Mouse (Mus musculus) intestine, embryonic 14.5 days (tissue): ENCODE data around the gene Fbxo42. TPM values are rescaled to one million over a fixed set of nuclear protein-coding genes. Genes with fewer than 3 reads are reported as not detected.

Experiments used
- ATAC-seq: fragments of 200-750 bp; cut with Nextera tagmentation; replicated peaks from 2 replicates; pipeline ENCODE4 v1.8.0; 2017; ENCODE audit warnings: low read depth, moderate number of reproducible peaks, moderate TSS enrichment, moderate library complexity; ENCODE audit not compliant: low FRiP score, low TSS enrichment
- DNase-seq: peaks from one replicate; pipeline ENCODE4 v3.0.0-alpha.2; 2018; ENCODE audit warnings: low spot score
- H3K27ac ChIP-seq: fragments of 300-500 bp; sonication (generic); 2 replicates; pipeline ENCODE4 v1.5.1; 2014; ENCODE audit warnings: low read depth, mild to moderate bottlenecking, control low read depth
- H3K27me3 ChIP-seq: fragments of 300-500 bp; sonication (generic); replicated peaks from 2 replicates; pipeline ENCODE4 v1.6.1; 2014; ENCODE audit warnings: low read length, control low read depth; ENCODE audit not compliant: control insufficient read depth, insufficient read depth
- H3K36me3 ChIP-seq: fragments of 300-500 bp; sonication (generic); 2 replicates; pipeline ENCODE4 v1.6.1; 2014; ENCODE audit warnings: low read length, control low read depth; ENCODE audit not compliant: control insufficient read depth, insufficient read depth
- H3K4me1 ChIP-seq: fragments of 300-500 bp; sonication (generic); replicated peaks from 2 replicates; pipeline ENCODE4 v1.6.1; 2014; ENCODE audit warnings: low read length, control low read depth, mixed read lengths; ENCODE audit not compliant: control insufficient read depth, insufficient read depth
- H3K4me2 ChIP-seq: fragments of 300-500 bp; sonication (generic); 2 replicates; pipeline ENCODE4 v1.6.1; 2014; ENCODE audit warnings: low read length
- H3K4me3 ChIP-seq: fragments of 300-500 bp; sonication (generic); 2 replicates; pipeline ENCODE4 v1.5.1; 2014; ENCODE audit warnings: low read depth, low read length, control low read depth, mixed read lengths
- H3K9ac ChIP-seq: fragments of 300-500 bp; sonication (generic); 2 replicates; pipeline ENCODE4 v1.6.1; 2014; ENCODE audit warnings: mild to moderate bottlenecking, low read length
- H3K9me3 ChIP-seq: fragments of 300-500 bp; sonication (generic); 2 replicates; pipeline ENCODE4 v1.6.1; 2016; ENCODE audit warnings: low read length, control low read depth; ENCODE audit not compliant: control insufficient read depth
- WGBS: fragments of 180-500 bp; shearing (Covaris S2); extraction: QIAGEN DNeasy Blood & Tissue Kit; methylation state at CpG from one replicate; pipeline ENCODE4 v1.1.7; 2014; 5-methylcytosine and 5-hydroxymethylcytosine counted together
- polyA plus RNA-seq: library from polyadenylated mRNA; unstranded; fragments of >200 nt; fragmentation: Nextera tagmentation; extraction: Ambion mirVana; gene quantifications from 2 replicates; pipeline ENCODE4 v1.2.1, GENCODE M21; 2014

Gene Fbxo42
- polyA plus RNA-seq = 25.9 and 26.0 TPM in 2 replicates

- H3K9me3 ChIP-seq = no peaks in the 10 kb centered on the region
- peak; percentile 85 for ATAC-seq
- 7% methylated on average over 52 of the region's 58 CpGs for WGBS
- peak within 1 kb of the TSS; percentile 68 for H3K4me3 ChIP-seq
- H3K36me3 ChIP-seq = no peaks in the 10 kb centered on the region
- H3K4me1 ChIP-seq = peaks cover 7% of the 10 kb centered on the region
- peak within 1 kb of the TSS; percentile 78 for H3K9ac ChIP-seq
- H3K27me3 ChIP-seq = no peaks in the 10 kb centered on the region
- peak within 1 kb of the TSS; percentile 97 for H3K27ac ChIP-seq
- H3K4me2 ChIP-seq = peak within 1 kb of the TSS; percentile 82
- DNase-seq = peak; percentile 97
Measured at GRCm38 (mm10) chr4:141147112-141148008, at the start of gene Fbxo42. Gene Fbxo42 (plus strand): TSS chr4:141147913.

- no peak for ATAC-seq
- WGBS = 66% methylated on average over 4 of the region's 4 CpGs
- H3K27ac ChIP-seq = no peak overlapping the region
- no peak overlapping the region for H3K4me3 ChIP-seq
- no peak overlapping the region for H3K4me2 ChIP-seq
- H3K9me3 ChIP-seq = no peaks in the 10 kb centered on the region
- no peak for DNase-seq
- no peak overlapping the region for H3K9ac ChIP-seq
- no peaks in the 10 kb centered on the region; the same call in 1 of the 2 replicates for H3K4me1 ChIP-seq
- H3K27me3 ChIP-seq = no peaks in the 10 kb centered on the region
- no peaks in the 10 kb centered on the region for H3K36me3 ChIP-seq
Measured at GRCm38 (mm10) chr4:141098935-141099334, 48.8 kb upstream of the Fbxo42 start.

- no peaks in the 10 kb centered on the region for H3K9me3 ChIP-seq
- no peak overlapping the region for H3K4me3 ChIP-seq
- no peaks in the 10 kb centered on the region; the same call in 1 of the 2 replicates for H3K4me1 ChIP-seq
- no peaks in the 10 kb centered on the region for H3K27me3 ChIP-seq
- no peak overlapping the region for H3K9ac ChIP-seq
- H3K4me2 ChIP-seq = no peak overlapping the region
- no peak for DNase-seq
- no peak for ATAC-seq
- 69% methylated on average over 5 of the region's 5 CpGs for WGBS
- no peak overlapping the region for H3K27ac ChIP-seq
- H3K36me3 ChIP-seq = no peaks in the 10 kb centered on the region
Measured at GRCm38 (mm10) chr4:141099956-141100355, 47.8 kb upstream of the Fbxo42 start.

GRCm38 (mm10) chr4:141101291-141101690 lies 46.4 kb upstream of the Fbxo42 start:
- Histone ChIP-seq H3K4me3 (no peak overlapping the region), H3K9ac (no peak overlapping the region), H3K27ac (no peak overlapping the region), H3K36me3 (no peaks in the 10 kb centered on the region), H3K4me2 (no peak overlapping the region), H3K27me3 (no peaks in the 10 kb centered on the region), H3K4me1 (no peaks in the 10 kb centered on the region; the same call in 1 of the 2 replicates), H3K9me3 (no peaks in the 10 kb centered on the region)
- DNase-seq = no peak
- no peak for ATAC-seq
- WGBS = 91% methylated on average over 9 of the region's 9 CpGs

- no peaks in the 10 kb centered on the region; the same call in 1 of the 2 replicates for H3K4me1 ChIP-seq
- H3K9ac ChIP-seq = no peak overlapping the region
- H3K27ac ChIP-seq = no peak overlapping the region
- H3K9me3 ChIP-seq = no peaks in the 10 kb centered on the region
- no peaks in the 10 kb centered on the region for H3K27me3 ChIP-seq
- ATAC-seq (no peak), DNase-seq (peak; percentile 65)
- no peak overlapping the region for H3K4me2 ChIP-seq
- H3K4me3 ChIP-seq = no peak overlapping the region
- WGBS = 63% methylated on average over 6 of the region's 6 CpGs
- no peaks in the 10 kb centered on the region for H3K36me3 ChIP-seq
Measured at GRCm38 (mm10) chr4:141101855-141102254, 45.9 kb upstream of the Fbxo42 start.

GRCm38 (mm10) chr4:141106526-141107183 lies 41.1 kb upstream of the Fbxo42 start:
- H3K9me3 ChIP-seq = 0 out of 2 replicates have a peak, but pooled peaks cover 5% of the 10 kb centered on the region
- H3K4me2 ChIP-seq = no peak overlapping the region
- no peak overlapping the region for H3K9ac ChIP-seq
- peaks cover 9% of the 10 kb centered on the region for H3K36me3 ChIP-seq
- H3K4me3 ChIP-seq = no peak overlapping the region
- H3K27me3 ChIP-seq = no peaks in the 10 kb centered on the region
- DNase-seq = no peak
- WGBS = 79% methylated on average over 16 of the region's 16 CpGs
- no peaks in the 10 kb centered on the region for H3K4me1 ChIP-seq
- ATAC-seq = no peak
- H3K27ac ChIP-seq = no peak overlapping the region

- Histone ChIP-seq H3K4me2 (no peak overlapping the region), H3K4me1 (no peaks in the 10 kb centered on the region), H3K36me3 (peaks cover 20% of the 10 kb centered on the region), H3K27me3 (no peaks in the 10 kb centered on the region), H3K27ac (no peak overlapping the region), H3K4me3 (no peak overlapping the region), H3K9me3 (0 out of 2 replicates have a peak, but pooled peaks cover 5% of the 10 kb centered on the region), H3K9ac (no peak overlapping the region)
- 34% methylated on average over 10 of the region's 10 CpGs for WGBS
- DNase-seq (no peak), ATAC-seq (no peak)
Measured at GRCm38 (mm10) chr4:141108196-141108732, 39.4 kb upstream of the Fbxo42 start.

GRCm38 (mm10) chr4:141113831-141114230 lies 33.9 kb upstream of the Fbxo42 start:
- ATAC-seq (no peak), DNase-seq (no peak)
- no peak overlapping the region for H3K4me3 ChIP-seq

More at GRCm38 (mm10) chr4:141113831-141114230, 33.9 kb upstream of the Fbxo42 start:
- Histone ChIP-seq H3K4me2 (no peak overlapping the region), H3K4me1 (no peaks in the 10 kb centered on the region), H3K27ac (no peak overlapping the region), H3K9me3 (0 out of 2 replicates have a peak, but pooled peaks cover 5% of the 10 kb centered on the region), H3K9ac (no peak overlapping the region), H3K27me3 (no peaks in the 10 kb centered on the region), H3K36me3 (peaks cover 72% of the 10 kb centered on the region)
- 76% methylated on average over 7 of the region's 7 CpGs for WGBS
